Mouse (Mus musculus): Measurements from ENCODE around the gene Slk. TPM values are rescaled to one million over a fixed set of nuclear protein-coding genes. Genes with fewer than 3 reads are reported as not detected.
A peak's percentile ranks its signal among the peaks of the same experiment; 100 is the strongest.

Slk gene
- total and polyA plus RNA-seq, 2 experiments from 2014 or later = 5.7 to 18.3 TPM

GRCm38 (mm10) chr19:47587009-47587408 is 7.5 kb downstream of the Slk start:
- Histone ChIP-seq H3K9me3 (ENCODE audit: low read length) (no peaks in the 10 kb centered on the region), H3K36me3 (ENCODE audit: insufficient read depth, low read length) (no peaks in the 10 kb centered on the region), H3K4me1 (ENCODE audit: insufficient read depth, low read length) (peaks cover 2% of the 10 kb centered on the region), H3K4me3 (ENCODE audit: low read length) (no peak overlapping the region), H3K4me2 (ENCODE audit: low read depth, low read length) (no peak overlapping the region), H3K27ac (no peak overlapping the region), H3K27me3 (ENCODE audit: insufficient read depth, low read length) (no peaks in the 10 kb centered on the region), H3K9ac (replicated peaks; ENCODE audit: low read length) (no peak overlapping the region)
- WGBS = 97% methylated on average over 1 of the region's 1 CpGs
- no peak for TF ChIP-seq CTCF (IDR thresholded peaks at IDR 0.05; ENCODE audit: low read depth)
- DNase-seq (ENCODE audit: low spot score) (no peak), ATAC-seq (no peak)

- WGBS = 50% methylated on average over 3 of the region's 3 CpGs
- no peak overlapping the region for H3K4me2 ChIP-seq (ENCODE audit: low read depth, low read length)
These were observed 29.0 kb downstream of the Slk start for GRCm38 (mm10) chr19:47608513-47608912.

GRCm38 (mm10) chr19:47613442-47613841 is 34.0 kb downstream of the Slk start:
- Histone ChIP-seq H3K4me2 (ENCODE audit: low read depth, low read length) (no peak overlapping the region), H3K9me3 (ENCODE audit: low read length) (no peaks in the 10 kb centered on the region), H3K27ac (no peak overlapping the region), H3K4me1 (ENCODE audit: insufficient read depth, low read length) (no peaks in the 10 kb centered on the region), H3K36me3 (ENCODE audit: insufficient read depth, low read length) (peaks cover 10% of the 10 kb centered on the region; the same call in 1 of the 2 replicates), H3K27me3 (ENCODE audit: insufficient read depth, low read length) (no peaks in the 10 kb centered on the region), H3K4me3 (ENCODE audit: low read length) (no peak overlapping the region), H3K9ac (replicated peaks; ENCODE audit: low read length) (no peak overlapping the region)
- peak; percentile 27; the same call in 1 of the 2 replicates for TF ChIP-seq CTCF (IDR thresholded peaks at IDR 0.05; ENCODE audit: low read depth)
- 62% methylated on average over 7 of the region's 7 CpGs for WGBS
- DNase-seq (ENCODE audit: low spot score) (no peak), ATAC-seq (no peak)

More at GRCm38 (mm10) chr19:47608513-47608912, 29.0 kb downstream of the Slk start:
- Histone ChIP-seq H3K4me1 (ENCODE audit: insufficient read depth, low read length) (no peaks in the 10 kb centered on the region), H3K9ac (replicated peaks; ENCODE audit: low read length) (no peak overlapping the region), H3K27me3 (ENCODE audit: insufficient read depth, low read length) (no peaks in the 10 kb centered on the region), H3K4me3 (ENCODE audit: low read length) (no peak overlapping the region), H3K27ac (no peak overlapping the region), H3K36me3 (ENCODE audit: insufficient read depth, low read length) (no peaks in the 10 kb centered on the region), H3K9me3 (ENCODE audit: low read length) (no peaks in the 10 kb centered on the region)
- no peak for DNase-seq (ENCODE audit: low spot score)
- no peak for TF ChIP-seq CTCF (IDR thresholded peaks at IDR 0.05; ENCODE audit: low read depth)
- no peak for ATAC-seq

- peaks cover 29% of the 10 kb centered on the region for H3K36me3 ChIP-seq (ENCODE audit: insufficient read depth, low read length)
These were observed 42.0 kb downstream of the Slk start for GRCm38 (mm10) chr19:47621478-47621877.

GRCm38 (mm10) chr19:47624940-47625711 is 45.6 kb downstream of the Slk start:
- Histone ChIP-seq H3K27ac (no peak overlapping the region), H3K4me1 (ENCODE audit: insufficient read depth, low read length) (no peaks in the 10 kb centered on the region), H3K4me2 (ENCODE audit: low read depth, low read length) (no peak overlapping the region), H3K4me3 (ENCODE audit: low read length) (no peak overlapping the region), H3K36me3 (ENCODE audit: insufficient read depth, low read length) (peaks cover 18% of the 10 kb centered on the region), H3K9me3 (ENCODE audit: low read length) (no peaks in the 10 kb centered on the region), H3K9ac (replicated peaks; ENCODE audit: low read length) (no peak overlapping the region), H3K27me3 (ENCODE audit: insufficient read depth, low read length) (no peaks in the 10 kb centered on the region)
- TF ChIP-seq CTCF (IDR thresholded peaks at IDR 0.05; ENCODE audit: low read depth) = no peak
- ATAC-seq = no peak
- peak; percentile 40 for DNase-seq (ENCODE audit: low spot score)
- WGBS = 20% methylated on average over 10 of the region's 10 CpGs

More at GRCm38 (mm10) chr19:47621478-47621877, 42.0 kb downstream of the Slk start:
- 86% methylated on average over 8 of the region's 8 CpGs for WGBS
- H3K27me3 ChIP-seq (ENCODE audit: insufficient read depth, low read length) = no peaks in the 10 kb centered on the region
- no peaks in the 10 kb centered on the region for H3K9me3 ChIP-seq (ENCODE audit: low read length)
- no peak overlapping the region for H3K4me2 ChIP-seq (ENCODE audit: low read depth, low read length)
- H3K4me3 ChIP-seq (ENCODE audit: low read length) = no peak overlapping the region
- no peak for DNase-seq (ENCODE audit: low spot score)
- H3K9ac ChIP-seq (replicated peaks; ENCODE audit: low read length) = no peak overlapping the region
- ATAC-seq = no peak
- H3K27ac ChIP-seq = no peak overlapping the region
- TF ChIP-seq CTCF (IDR thresholded peaks at IDR 0.05; ENCODE audit: low read depth) = no peak
- no peaks in the 10 kb centered on the region for H3K4me1 ChIP-seq (ENCODE audit: insufficient read depth, low read length)

- 68% methylated on average over 10 of the region's 10 CpGs for WGBS
- ATAC-seq = no peak
- no peak overlapping the region for H3K4me2 ChIP-seq (ENCODE audit: low read depth, low read length)
These were observed 48.0 kb downstream of the Slk start for GRCm38 (mm10) chr19:47627450-47627849.

GRCm38 (mm10) chr19:47629068-47629467 is 49.6 kb downstream of the Slk start:
- no peak overlapping the region for H3K27ac ChIP-seq
- H3K4me1 ChIP-seq (ENCODE audit: insufficient read depth, low read length) = no peaks in the 10 kb centered on the region
- no peak overlapping the region for H3K4me3 ChIP-seq (ENCODE audit: low read length)
- no peak for TF ChIP-seq CTCF (IDR thresholded peaks at IDR 0.05; ENCODE audit: low read depth)
- DNase-seq (ENCODE audit: low spot score) (no peak), ATAC-seq (no peak)
- H3K9me3 ChIP-seq (ENCODE audit: low read length) = no peaks in the 10 kb centered on the region
- no peaks in the 10 kb centered on the region for H3K27me3 ChIP-seq (ENCODE audit: insufficient read depth, low read length)
- whole genome bisulfite sequencing = 76% methylated on average over 5 of the region's 5 CpGs
- H3K4me2 ChIP-seq (ENCODE audit: low read depth, low read length) = no peak overlapping the region
- H3K36me3 ChIP-seq (ENCODE audit: insufficient read depth, low read length) = peaks cover 4% of the 10 kb centered on the region; the same call in 1 of the 2 replicates
- H3K9ac ChIP-seq (replicated peaks; ENCODE audit: low read length) = no peak overlapping the region

More at GRCm38 (mm10) chr19:47627450-47627849, 48.0 kb downstream of the Slk start:
- no peak for TF ChIP-seq CTCF (IDR thresholded peaks at IDR 0.05; ENCODE audit: low read depth)
- Histone ChIP-seq H3K9me3 (ENCODE audit: low read length) (no peaks in the 10 kb centered on the region), H3K27ac (no peak overlapping the region), H3K4me1 (ENCODE audit: insufficient read depth, low read length) (no peaks in the 10 kb centered on the region), H3K4me3 (ENCODE audit: low read length) (no peak overlapping the region), H3K36me3 (ENCODE audit: insufficient read depth, low read length) (peaks cover 7% of the 10 kb centered on the region), H3K27me3 (ENCODE audit: insufficient read depth, low read length) (no peaks in the 10 kb centered on the region), H3K9ac (replicated peaks; ENCODE audit: low read length) (no peak overlapping the region)
- DNase-seq (ENCODE audit: low spot score) = peak; percentile 42
